Mouse (Mus musculus) spleen, postnatal 14 days (tissue): ENCODE results near the gene Stk11.

Experiments
- DNase-seq, 2 experiments: peaks; one replicate each; pipeline ENCODE4 v3.0.0; 2021 to 2022; ENCODE audit warnings: low spot score in 2 of 2

Stk11 gene

GRCm38 (mm10) chr10:80144864-80145838, 29.5 kb downstream of the Stk11 start:
- peak; percentile 67 to 75 for DNase-seq

GRCm38 (mm10) chr10:80145896-80146295, 30.3 kb downstream of the Stk11 start:
- peak in 1 of 2 experiments; percentile 48 for DNase-seq

- no peak for DNase-seq
Observed at GRCm38 (mm10) chr10:80146568-80147011, 31.0 kb downstream of the Stk11 start.

- DNase-seq: no peak
Observed at GRCm38 (mm10) chr10:80147146-80147718, 31.6 kb downstream of the Stk11 start.

- peak; percentile 52 to 54 for DNase-seq
Observed at GRCm38 (mm10) chr10:80147719-80148601, 32.4 kb downstream of the Stk11 start, which contains the start of gene Midn. Gene Midn, plus strand, starts transcription at chr10:80148272.

- DNase-seq: peak; percentile 87 to 91
Observed at GRCm38 (mm10) chr10:80148610-80149290, 33.1 kb downstream of the Stk11 start.

GRCm38 (mm10) chr10:80149291-80150225, 34.0 kb downstream of the Stk11 start:
- peak; percentile 91 for DNase-seq

GRCm38 (mm10) chr10:80150226-80151210, 34.9 kb downstream of the Stk11 start:
- DNase-seq: peak; percentile 40 to 58

- DNase-seq: peak; percentile 53 to 61
Observed at GRCm38 (mm10) chr10:80151211-80152034, 35.8 kb downstream of the Stk11 start.

GRCm38 (mm10) chr10:80152071-80152872, 36.7 kb downstream of the Stk11 start:
- no peak for DNase-seq

GRCm38 (mm10) chr10:80152873-80153260, 37.3 kb downstream of the Stk11 start:
- DNase-seq: no peak

GRCm38 (mm10) chr10:80153713-80154112, 38.1 kb downstream of the Stk11 start:
- DNase-seq: no peak

GRCm38 (mm10) chr10:80154384-80154783, 38.8 kb downstream of the Stk11 start:
- no peak for DNase-seq

- no peak for DNase-seq
Observed at GRCm38 (mm10) chr10:80155277-80155676, 39.7 kb downstream of the Stk11 start.

- DNase-seq: no peak
Observed at GRCm38 (mm10) chr10:80156002-80156751, 40.6 kb downstream of the Stk11 start.

GRCm38 (mm10) chr10:80156752-80157053, 41.1 kb downstream of the Stk11 start:
- DNase-seq: no peak
